Mouse (Mus musculus): ENCODE measurements at regions not wholly inside any gene's neighbourhood (a gene's known extent, or its start where the extent isn't known, plus 50 kb on each side); places are given as distances from the start of the nearest gene placed in this dataset. TPM values are rescaled to one million over a fixed set of nuclear protein-coding genes. Genes with fewer than 3 reads are reported as not detected.
"Not testable (repeated sequence)": the region's sequence is repeated elsewhere in the genome, so short reads cannot be mapped to it uniquely, and the experiment has no call there.

DNA sequence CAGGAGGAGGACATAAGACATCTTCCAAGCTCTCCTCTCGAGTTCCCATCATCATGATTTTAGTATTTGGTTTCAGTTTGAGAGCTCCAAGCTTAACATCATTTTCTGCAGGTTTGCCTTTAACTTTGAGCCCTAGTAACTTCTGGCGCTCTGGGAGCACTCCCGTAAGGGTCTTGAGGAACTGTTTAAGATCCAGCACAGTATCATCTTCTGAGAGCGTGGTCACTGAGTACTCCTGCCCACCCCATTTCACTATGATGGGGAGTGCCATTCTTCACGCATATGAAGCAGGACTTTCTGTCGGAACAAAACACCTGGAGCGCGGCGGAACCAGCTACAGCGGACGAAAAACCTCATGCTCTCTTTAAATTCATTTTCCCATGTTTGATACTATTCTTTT, 116.2 kb upstream of the Egfr start:
- intact Hi-C loops (cut with DNase I); DNase-seq (ENCODE audit: low spot score in 2 of 2): not testable (repeated sequence)

DNA sequence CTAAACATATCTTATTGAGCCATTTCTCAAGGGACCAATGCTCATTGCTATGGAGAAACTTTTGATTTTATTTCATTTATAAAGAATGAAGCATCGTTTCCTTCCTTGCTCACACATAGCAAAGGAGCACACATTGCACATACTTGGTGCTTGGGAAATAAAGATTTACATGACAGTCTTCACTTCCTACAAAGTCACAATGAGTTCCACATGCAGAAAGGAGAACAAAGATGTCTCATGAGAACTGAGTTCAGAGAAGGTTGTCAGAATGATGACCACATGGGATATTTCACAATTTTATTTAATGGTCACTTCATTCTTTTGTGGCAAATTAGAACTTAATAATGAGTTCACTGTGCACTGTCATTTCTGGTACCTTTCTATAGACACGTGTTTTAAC, 114.3 kb upstream of the Egfr start:
- DNase-seq (ENCODE audit: low spot score in 2 of 2): no peak
- intact Hi-C loops (cut with DNase I): no loop called here

DNA sequence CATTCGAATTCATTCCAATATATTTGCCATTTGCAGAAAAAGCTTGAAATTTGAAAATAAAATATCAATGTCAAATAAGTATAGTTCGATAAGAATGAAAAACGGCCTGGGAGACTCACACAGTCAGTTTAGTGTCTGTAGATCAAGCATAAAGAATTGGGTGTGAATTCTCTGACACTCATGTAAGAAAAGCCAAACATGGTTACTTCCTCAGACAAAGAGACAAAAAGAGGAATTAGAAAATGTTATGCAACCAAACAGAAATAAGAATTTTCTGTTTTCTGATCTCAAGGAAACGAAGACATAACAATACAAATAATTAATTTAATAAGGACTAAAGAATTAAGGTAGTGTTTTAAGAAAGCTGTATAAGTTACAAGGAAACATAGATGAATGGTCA, 113.7 kb upstream of the Egfr start:
- intact Hi-C loops (cut with DNase I): no loop called here
- no peak for DNase-seq (ENCODE audit: low spot score in 2 of 2)

DNA sequence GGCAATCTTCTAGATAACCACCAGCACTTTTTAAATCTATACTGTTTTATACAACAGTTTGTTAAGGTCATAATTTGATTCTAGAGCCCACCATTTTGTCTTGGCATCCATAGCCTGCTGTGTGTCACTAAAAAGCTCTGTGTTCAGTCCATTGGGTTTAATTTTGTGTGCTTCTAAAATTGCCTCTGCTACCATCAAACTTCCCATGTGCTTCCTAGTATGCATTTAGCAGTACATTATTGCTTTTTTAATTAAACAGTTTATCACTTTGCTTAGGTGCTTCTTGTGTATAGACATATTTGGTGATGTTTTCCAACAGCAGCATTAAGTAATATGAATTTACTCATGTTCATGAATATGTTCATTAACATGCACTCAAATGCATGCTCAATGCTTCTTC, 102.4 kb upstream of the Egfr start:
- intact Hi-C loops (cut with DNase I): no loop called here
- DNase-seq (ENCODE audit: low spot score in 2 of 2): no peak

GRCm38 (mm10) chr11:16663806-16664205, 88.2 kb upstream of the Egfr start:
- intact Hi-C loops (cut with DNase I): no loop called here
- DNase-seq (ENCODE audit: low spot score in 2 of 2): no peak

GRCm38 (mm10) chr11:16669453-16670251, 82.4 kb upstream of the Egfr start:
- intact Hi-C loops (cut with DNase I): no loop called here
- peak in 1 of 2 experiments; percentile 5 for DNase-seq (ENCODE audit: low spot score in 2 of 2)

GRCm38 (mm10) chr11:16670282-16670681, 81.7 kb upstream of the Egfr start:
- intact Hi-C loops (cut with DNase I): no loop called here
- no peak for DNase-seq (ENCODE audit: low spot score in 2 of 2)

- DNase-seq (ENCODE audit: low spot score in 2 of 2); intact Hi-C loops (cut with DNase I): not testable (repeated sequence)
These were observed 76.1 kb upstream of the Egfr start for GRCm38 (mm10) chr11:16675951-16676350.

DNA sequence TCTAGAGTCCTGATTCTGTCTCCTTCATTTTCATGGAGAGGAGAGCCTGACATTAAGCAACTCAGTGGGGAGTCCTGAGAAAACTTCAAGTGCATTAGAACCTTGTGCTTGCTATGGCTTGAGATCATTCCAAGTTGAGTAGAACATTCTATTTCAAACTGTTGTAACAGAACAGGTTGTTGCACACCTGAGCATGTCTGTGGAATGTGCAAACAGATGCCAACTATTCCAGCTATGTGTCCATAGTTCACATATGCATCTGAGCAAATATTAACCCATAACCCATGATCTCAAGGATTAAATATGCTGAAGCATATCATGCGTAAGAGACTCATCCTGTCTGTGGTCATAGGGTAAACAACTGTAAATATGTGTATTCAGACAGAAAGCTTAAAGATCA, 68.5 kb upstream of the Egfr start:
- DNase-seq (ENCODE audit: low spot score in 2 of 2): no peak
- intact Hi-C loops (cut with DNase I): no loop called here

DNA sequence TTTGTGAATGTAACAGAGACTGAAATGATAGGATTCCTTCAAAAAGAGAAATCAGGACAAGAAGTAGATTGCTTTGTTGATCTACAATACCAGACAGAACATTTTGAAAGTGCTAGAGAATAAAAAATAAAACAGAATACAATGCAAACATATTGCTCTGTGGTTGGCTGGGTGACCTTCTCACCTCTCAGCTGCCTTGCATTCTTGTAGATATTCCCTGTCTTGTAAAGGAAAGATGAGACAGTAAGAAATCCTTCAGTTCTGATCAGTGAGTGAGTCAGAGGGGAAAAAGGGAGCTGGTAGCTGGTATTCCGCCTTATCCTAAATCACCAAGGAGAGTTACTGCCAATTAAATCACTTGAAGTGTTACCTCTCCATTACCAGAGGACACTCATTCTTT, 56.4 kb upstream of the Egfr start:
- intact Hi-C loops (cut with DNase I): no loop called here
- DNase-seq (ENCODE audit: low spot score in 2 of 2): no peak

DNA sequence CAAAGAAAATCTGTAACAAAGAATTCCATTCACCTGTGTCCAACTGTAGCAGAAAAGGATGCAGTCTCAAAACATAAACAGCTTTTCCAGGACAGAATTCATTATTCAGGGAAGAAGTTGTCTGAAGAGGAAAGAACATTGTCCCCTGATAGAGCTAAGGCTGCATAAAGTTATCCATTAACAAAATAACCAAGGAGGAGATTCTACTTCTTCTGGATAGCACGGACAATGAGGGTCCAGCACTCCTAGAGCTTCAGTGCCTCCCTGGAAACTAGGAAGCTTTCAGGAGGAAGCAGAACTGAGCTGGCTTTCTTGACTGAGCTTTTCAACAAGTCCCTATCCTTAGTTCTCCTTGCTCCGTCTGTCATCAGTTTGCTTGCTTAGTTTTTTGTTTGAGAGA, 55.2 kb upstream of the Egfr start:
- DNase-seq (ENCODE audit: low spot score in 2 of 2): no peak
- intact Hi-C loops (cut with DNase I): no loop called here

DNA sequence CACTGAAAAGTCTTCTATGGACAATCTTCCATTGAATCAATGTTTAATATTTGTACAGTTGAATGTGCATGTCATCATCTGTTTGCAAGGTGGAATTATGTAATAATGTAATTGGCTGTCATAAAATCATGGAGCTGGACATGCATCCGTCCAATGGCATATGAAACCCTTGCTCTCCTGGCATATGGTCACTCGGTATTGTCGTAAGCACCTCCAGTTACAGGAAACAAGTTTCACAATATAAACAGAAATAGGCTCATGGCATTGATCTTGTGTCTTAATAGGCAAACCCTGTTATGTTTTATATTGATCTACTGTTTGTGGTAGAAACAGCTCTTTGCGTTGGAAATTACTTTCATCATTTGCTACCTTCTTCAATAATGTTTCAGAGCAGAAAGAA, 50.2 kb upstream of the Egfr start:
- intact Hi-C loops (cut with DNase I): no loop called here
- no peak for DNase-seq (ENCODE audit: low spot score in 2 of 2)

Small RNAs in the stretch of these regions (microRNA-seq; reads per million reads assigned to microRNA genes)
- gene Gm24714: not detected

Measured in left cerebral cortex, postnatal 36 days (tissue).